Comparison of ENCODE assay signal across 11 mouse cellular contexts in genomic region chr11:79503845-79504244, GRCm38 (mm10). TPM values are rescaled to one million over a fixed set of nuclear protein-coding genes. Genes with fewer than 3 reads are reported as not detected.
DNase-seq lines count a peak whose midpoint lies in the region; ATAC-seq and TF ChIP-seq lines count a peak whose summit lies in the region.
"Had no signal": no experiment of that assay in that cellular context is flagged by ENCODE, and none has a peak within 500 bp of the region (broad histone marks: within the 10 kb centered on the region; RNA-seq: fewer than 3 reads in every experiment).

Gene Omg, minus strand, starts transcription at chr11:79504084.

- H3K4me2 ChIP-seq in hindbrain, postnatal 0 days (ENCODE audit: low read depth, low read length) = peak within 1 kb of the TSS; percentile 42
- H3K4me2 ChIP-seq: lung, embryonic 15.5 days had no signal

- no peaks in the 10 kb centered on the region for H3K27me3 ChIP-seq in hindbrain, postnatal 0 days (ENCODE audit: insufficient read depth, low read length)
- H3K27me3 ChIP-seq: lung, embryonic 15.5 days had no signal

- ATAC-seq in hindbrain, postnatal 0 days = peak; percentile 85; the same call in 1 of the 2 replicates
- no peak for ATAC-seq in granulocyte monocyte progenitor cell, adult 5-6 weeks (replicated peaks; ENCODE audit: poor library complexity, severe bottlenecking)
- ATAC-seq: CD4-positive, CD25-positive, alpha-beta regulatory T cell, adult 4 months had no signal

- 21% methylated on average over 8 of the region's 8 CpGs for WGBS in hindbrain, postnatal 0 days

- peak; percentile 14 to 18 for DNase-seq in cerebellum, postnatal 14 days
- no peak for DNase-seq in cerebellum, adult 9-10 months
- peak; percentile 70 for DNase-seq in hindbrain, postnatal 0 days (ENCODE audit: low spot score)
- DNase-seq in left cerebral cortex, postnatal 4 days = peak; percentile 19
- peak; percentile 62 to 66 for DNase-seq in right cerebral cortex, postnatal 36 days (ENCODE audit: low spot score in 2 of 2)
- DNase-seq in urinary bladder, adult 18-20 months (ENCODE audit: low spot score in 2 of 2) = no peak
- DNase-seq in kidney, postnatal 10 days = no peak
- DNase-seq: thymus, adult 2 months had no signal

- intact Hi-C loops in left cerebral cortex, postnatal 4 days (cut with DNase I) = no loop called here

- no peaks in the 10 kb centered on the region for H3K36me3 ChIP-seq in hindbrain, postnatal 0 days (ENCODE audit: insufficient read depth, low read length)
- H3K36me3 ChIP-seq: lung, embryonic 15.5 days had no signal

- H3K4me1 ChIP-seq in hindbrain, postnatal 0 days (ENCODE audit: insufficient read depth, low read length) = 0 out of 2 replicates have a peak, but pooled peaks cover 8% of the 10 kb centered on the region
- H3K4me1 ChIP-seq: lung, embryonic 15.5 days had no signal

- H3K27ac ChIP-seq in hindbrain, postnatal 0 days = peak within 1 kb of the TSS; percentile 49
- H3K27ac ChIP-seq: lung, embryonic 15.5 days had no signal

- peak within 1 kb of the TSS; percentile 19 for H3K4me3 ChIP-seq in hindbrain, postnatal 0 days (ENCODE audit: low read length)
- H3K4me3 ChIP-seq: lung, embryonic 15.5 days had no signal

- H3K9ac ChIP-seq in hindbrain, postnatal 0 days (replicated peaks; ENCODE audit: low read length) = peak within 1 kb of the TSS; percentile 35
- H3K9ac ChIP-seq: lung, embryonic 15.5 days had no signal

- TF ChIP-seq CTCF in hindbrain, postnatal 0 days (IDR thresholded peaks at IDR 0.05; ENCODE audit: low read depth) = no peak

- no peaks in the 10 kb centered on the region for H3K9me3 ChIP-seq in hindbrain, postnatal 0 days (ENCODE audit: low read length)
- H3K9me3 ChIP-seq: lung, embryonic 15.5 days had no signal

RNA-seq across cellular contexts. Expression of gene Omg, which starts in this region (rescaled TPM):
- total RNA-seq in hindbrain, postnatal 0 days (2014; rRNA removed) = 21.0 and 27.7 TPM in 2 replicates
- polyA plus RNA-seq in hindbrain, postnatal 0 days (2015; fragmentation: Nextera tagmentation; extraction: Ambion mirVana) = 33.2 and 34.8 TPM in 2 replicates
- 10 to 100 TPM; 22.2 to 26.0 TPM for total RNA-seq in left cerebral cortex, postnatal 4 days (2021)
- total RNA-seq in granulocyte monocyte progenitor cell, adult 5-6 weeks (2014; fragmentation: Nextera tagmentation) = 0.86 TPM in 1 of 2 replicates, not detected in the other
- total RNA-seq in granulocyte monocyte progenitor cell, adult 5-6 weeks (2017) = 0.04 TPM in 1 of 2 replicates, not detected in the other
- polyA plus RNA-seq: CD4-positive, CD25-positive, alpha-beta regulatory T cell, adult 4 months had no signal

Comparison
In these comparisons a context has a peak if more than half of its experiments do, and no peak if none do; other contexts are left out.
1. RNA of gene Omg (total RNA-seq): 21.0 to 27.7 TPM in hindbrain, postnatal 0 days and 22.2 to 26.0 TPM in left cerebral cortex, postnatal 4 days; 0.04 to 0.86 TPM in granulocyte monocyte progenitor cell, adult 5-6 weeks; every median in the first group is over 10 times any median in the second.
2. DNase-seq: peak in cerebellum, postnatal 14 days (2 of 2), hindbrain, postnatal 0 days (single experiment), left cerebral cortex, postnatal 4 days (single experiment) and right cerebral cortex, postnatal 36 days (2 of 2); none in cerebellum, adult 9-10 months (single experiment), urinary bladder, adult 18-20 months (0 of 2) and kidney, postnatal 10 days (single experiment).